Mouse (Mus musculus) limb, embryonic 14.5 days (tissue): ENCODE measurements around the gene Arel1. TPM values are rescaled to one million over a fixed set of nuclear protein-coding genes. Genes with fewer than 3 reads are reported as not detected.

Experiments used
- ATAC-seq: fragments of 200-750 bp; cut with Nextera tagmentation; 2 replicates; pipeline ENCODE4 v1.8.0; 2017; ENCODE audit warnings: low read depth, moderate number of reproducible peaks, moderate TSS enrichment; ENCODE audit not compliant: low FRiP score
- DNase-seq: peaks from one replicate; pipeline ENCODE4 v3.0.0-alpha.2; 2015; ENCODE audit warnings: low spot score
- H3K27ac ChIP-seq: fragments of 300-500 bp; sonication (generic); replicated peaks from 2 replicates; pipeline ENCODE4 v1.5.1; 2014; ENCODE audit warnings: low read depth, mild to moderate bottlenecking, low read length, moderate library complexity, mixed read lengths
- H3K27me3 ChIP-seq: fragments of 300-500 bp; sonication (generic); 2 replicates; pipeline ENCODE4 v1.6.1; 2014; ENCODE audit warnings: low read length, mixed read lengths; ENCODE audit not compliant: control insufficient read depth, insufficient read depth
- H3K36me3 ChIP-seq: fragments of 300-500 bp; sonication (generic); 2 replicates; pipeline ENCODE4 v1.6.1; 2014; ENCODE audit warnings: mild to moderate bottlenecking, low read length, moderate library complexity, mixed read lengths; ENCODE audit not compliant: control insufficient read depth, insufficient read depth
- H3K4me1 ChIP-seq: fragments of 300-500 bp; sonication (generic); 2 replicates; pipeline ENCODE4 v1.6.1; 2014; ENCODE audit warnings: antibody characterized with exemption, low read length, mixed read lengths; ENCODE audit not compliant: control insufficient read depth, insufficient read depth
- H3K4me2 ChIP-seq: fragments of 300-500 bp; sonication (generic); replicated peaks from 2 replicates; pipeline ENCODE4 v1.6.1; 2014; ENCODE audit warnings: low read depth, mild to moderate bottlenecking, low read length, moderate library complexity; ENCODE audit not compliant: severe bottlenecking
- H3K4me3 ChIP-seq: fragments of 300-500 bp; sonication (generic); replicated peaks from 2 replicates; pipeline ENCODE4 v1.5.1; 2014; ENCODE audit warnings: low read length
- H3K9ac ChIP-seq: fragments of 300-500 bp; sonication (generic); 2 replicates; pipeline ENCODE4 v1.6.1; 2014; ENCODE audit warnings: mild to moderate bottlenecking, low read depth, low read length, moderate library complexity; ENCODE audit not compliant: severe bottlenecking
- H3K9me3 ChIP-seq: fragments of 300-500 bp; sonication (generic); 2 replicates; pipeline ENCODE4 v1.6.1; 2016; ENCODE audit warnings: low read length; ENCODE audit not compliant: control insufficient read depth
- POLR2A ChIP-seq: fragments of 200-500 bp; IDR thresholded peaks from 2 replicates; pipeline ENCODE4 v1.8.0; 2012; ENCODE audit warnings: inconsistent platforms, mild to moderate bottlenecking, moderate library complexity, borderline replicate concordance; ENCODE audit not compliant: insufficient read depth, insufficient read length; ENCODE audit errors: extremely low read depth
- WGBS: fragments of 180-500 bp; shearing (Covaris S2); extraction: QIAGEN DNeasy Blood & Tissue Kit; methylation state at CpG from one replicate; pipeline ENCODE4 v1.1.7; 2014; 5-methylcytosine and 5-hydroxymethylcytosine counted together
- polyA plus RNA-seq, 2 experiments: library from polyadenylated mRNA; depleted of rRNA in 1 of 2; stranded (reverse) in 1 of 2; unstranded in 1 of 2; fragments of >200 nt; fragmentation: Nextera tagmentation in 1 of 2; extraction: Ambion mirVana in 1 of 2; gene quantifications; 2 replicates each; pipeline versions ENCODE4 v1.2.1 to v1.2.3; 2012 to 2014

The Arel1 gene
- polyA plus RNA-seq, 2 experiments: 13.9 to 24.5 TPM

- Histone ChIP-seq H3K9me3 (no peaks in the 10 kb centered on the region), H3K4me3 (no peak overlapping the region), H3K27ac (no peak overlapping the region), H3K9ac (no peak overlapping the region), H3K36me3 (0 out of 2 replicates have a peak, but pooled peaks cover 4% of the 10 kb centered on the region), H3K4me2 (no peak overlapping the region), H3K27me3 (no peaks in the 10 kb centered on the region), H3K4me1 (no peaks in the 10 kb centered on the region)
- ATAC-seq (no peak), DNase-seq (no peak)
- TF ChIP-seq POLR2A: no peak
- WGBS: 93% methylated on average over 3 of the region's 3 CpGs
These were observed 14.4 kb downstream of the Arel1 start for GRCm38 (mm10) chr12:84956317-84956716.

GRCm38 (mm10) chr12:84952351-84952750, 18.3 kb downstream of the Arel1 start:
- ATAC-seq: no peak
- no peak overlapping the region for H3K27ac ChIP-seq
- no peak overlapping the region for H3K9ac ChIP-seq
- no peak for TF ChIP-seq POLR2A
- H3K27me3 ChIP-seq: no peaks in the 10 kb centered on the region
- no peak for DNase-seq
- H3K9me3 ChIP-seq: no peaks in the 10 kb centered on the region
- H3K4me2 ChIP-seq: no peak overlapping the region
- H3K4me1 ChIP-seq: no peaks in the 10 kb centered on the region
- H3K4me3 ChIP-seq: no peak overlapping the region
- peaks cover 18% of the 10 kb centered on the region for H3K36me3 ChIP-seq
- 86% methylated on average over 1 of the region's 1 CpGs for WGBS

GRCm38 (mm10) chr12:84951531-84951930, 19.2 kb downstream of the Arel1 start:
- TF ChIP-seq POLR2A: no peak
- H3K4me2 ChIP-seq: no peak overlapping the region
- WGBS: 74% methylated on average over 8 of the region's 8 CpGs
- H3K36me3 ChIP-seq: peaks cover 24% of the 10 kb centered on the region
- H3K4me3 ChIP-seq: no peak overlapping the region
- no peaks in the 10 kb centered on the region for H3K4me1 ChIP-seq
- DNase-seq: no peak
- no peaks in the 10 kb centered on the region for H3K27me3 ChIP-seq
- ATAC-seq: no peak
- no peak overlapping the region for H3K9ac ChIP-seq
- H3K9me3 ChIP-seq: no peaks in the 10 kb centered on the region
- no peak overlapping the region for H3K27ac ChIP-seq

- WGBS: 81% methylated on average over 6 of the region's 6 CpGs
- ATAC-seq: no peak
- H3K4me3 ChIP-seq: no peak overlapping the region
- H3K4me2 ChIP-seq: no peak overlapping the region
- no peak for TF ChIP-seq POLR2A
- no peak overlapping the region for H3K9ac ChIP-seq
- H3K27ac ChIP-seq: no peak overlapping the region
- no peaks in the 10 kb centered on the region for H3K27me3 ChIP-seq
- peaks cover 23% of the 10 kb centered on the region for H3K36me3 ChIP-seq
- DNase-seq: peak; percentile 14
- no peaks in the 10 kb centered on the region for H3K9me3 ChIP-seq
- no peaks in the 10 kb centered on the region for H3K4me1 ChIP-seq
These were observed 19.9 kb downstream of the Arel1 start for GRCm38 (mm10) chr12:84950763-84951162.

- H3K27me3 ChIP-seq: no peaks in the 10 kb centered on the region
- H3K4me2 ChIP-seq: no peak overlapping the region
- TF ChIP-seq POLR2A: no peak
- H3K27ac ChIP-seq: no peak overlapping the region
- H3K9ac ChIP-seq: no peak overlapping the region
- H3K4me1 ChIP-seq: no peaks in the 10 kb centered on the region
- ATAC-seq (no peak), DNase-seq (no peak)
- H3K36me3 ChIP-seq: peaks cover 36% of the 10 kb centered on the region
- H3K4me3 ChIP-seq: no peak overlapping the region
- 91% methylated on average over 6 of the region's 6 CpGs for WGBS
- H3K9me3 ChIP-seq: no peaks in the 10 kb centered on the region
These were observed 22.0 kb downstream of the Arel1 start for GRCm38 (mm10) chr12:84948584-84949285.
